Mouse (Mus musculus) ES-Bruce4 (cell line): ENCODE measurements around the gene Adam15.

Source experiments
- CTCF ChIP-seq: IDR thresholded peaks from one replicate; pipeline ENCODE4 v1.8.1; 2011; ENCODE audit warnings: low read depth, low read length
- EP300 ChIP-seq: IDR thresholded peaks from 2 replicates; pipeline ENCODE4 v1.6.1; 2011; ENCODE audit warnings: low read depth, low read length; ENCODE audit not compliant: insufficient read depth
- POLR2A ChIP-seq: IDR thresholded peaks from one replicate; pipeline ENCODE4 v1.8.1; 2011; ENCODE audit warnings: low read length; ENCODE audit not compliant: insufficient read depth

DNA sequence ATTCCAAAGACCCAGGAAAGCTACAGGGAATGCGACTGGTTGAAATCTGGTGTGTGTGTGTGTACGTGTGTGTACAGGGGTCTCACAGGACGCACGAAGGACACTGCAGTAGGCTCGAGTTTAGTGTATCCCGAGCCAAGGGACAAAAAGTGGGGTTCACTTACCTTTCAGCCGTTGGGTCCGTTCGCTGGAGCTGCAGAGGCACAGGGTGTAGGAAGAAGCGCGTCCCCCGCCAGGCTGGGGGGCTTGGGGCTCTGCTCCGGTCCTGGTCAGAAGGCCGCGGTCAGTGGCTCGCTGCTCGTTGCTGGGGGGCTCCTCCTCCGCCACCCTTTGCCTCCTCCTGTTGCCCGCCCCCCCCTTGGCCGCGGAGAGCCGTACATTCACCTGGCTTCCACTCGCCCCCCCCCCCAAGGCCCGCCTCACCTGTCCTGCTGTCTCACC is 43.1 kb upstream of the Adam15 start:
- no peak for TF ChIP-seq POLR2A
- no peak for TF ChIP-seq EP300
- TF ChIP-seq CTCF: no peak
